Mouse (Mus musculus) ES-Bruce4 (cell line): Measurements from ENCODE around the gene Gm10645.

Experiments
- CTCF ChIP-seq: IDR thresholded peaks from one replicate; pipeline ENCODE4 v1.8.1; 2011; ENCODE audit warnings: low read depth, low read length
- EP300 ChIP-seq: IDR thresholded peaks from 2 replicates; pipeline ENCODE4 v1.6.1; 2011; ENCODE audit warnings: low read depth, low read length; ENCODE audit not compliant: insufficient read depth
- POLR2A ChIP-seq: IDR thresholded peaks from one replicate; pipeline ENCODE4 v1.8.1; 2011; ENCODE audit warnings: low read length; ENCODE audit not compliant: insufficient read depth

DNA sequence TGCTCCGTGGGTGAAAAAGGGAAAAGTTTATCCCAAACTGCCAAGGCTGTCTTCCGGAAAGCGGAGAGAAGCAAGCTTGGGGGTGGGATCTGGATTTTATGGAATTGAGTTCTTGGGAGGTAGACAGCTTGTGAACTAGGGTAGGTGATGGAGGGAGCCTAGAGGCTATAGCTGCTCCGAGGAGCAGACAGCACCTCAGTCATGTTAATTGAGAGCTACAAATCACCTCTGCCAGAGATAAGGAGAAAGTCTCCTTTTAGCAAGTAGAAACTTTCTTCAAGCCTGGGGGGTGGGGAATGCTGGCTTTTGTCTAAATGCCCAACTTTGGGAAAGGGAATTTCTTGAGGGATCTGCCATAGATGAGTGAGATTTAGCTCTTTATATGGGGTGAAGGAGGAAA is 10.9 kb downstream of the Gm10645 start:
- peak; percentile 92 for TF ChIP-seq EP300
- no peak for TF ChIP-seq CTCF
- TF ChIP-seq POLR2A, result no peak
